Mouse (Mus musculus): ENCODE results near the gene Smco3. TPM values are rescaled to one million over a fixed set of nuclear protein-coding genes. Genes with fewer than 3 reads are reported as not detected.

Gene Smco3
- total and polyA plus RNA-seq, 2 experiments = not detected

- Histone ChIP-seq H3K27ac (replicated peaks; ENCODE audit: insufficient read depth, low read depth, low read length) (no peak overlapping the region), H3K79me2 (ENCODE audit: control insufficient read depth, insufficient read depth, low read length) (no peaks in the 10 kb centered on the region), H3K27me3 (ENCODE audit: control insufficient read depth, insufficient read depth, low read length) (peaks cover 2% of the 10 kb centered on the region; the same call in 1 of the 2 replicates), H3K9ac (ENCODE audit: low read depth, low read length) (no peak overlapping the region), H3K4me1 (ENCODE audit: control insufficient read depth, insufficient read depth, low read length) (no peaks in the 10 kb centered on the region), H3K36me3 (ENCODE audit: control insufficient read depth, insufficient read depth, low read length) (no peaks in the 10 kb centered on the region), H3K4me3 (ENCODE audit: insufficient read depth, low read depth, low read length) (no peak overlapping the region)
- no peak for TF ChIP-seq POLR2A (IDR thresholded peaks at IDR 0.05; ENCODE audit: extremely low read depth, insufficient read depth, low read length)
- TF ChIP-seq CTCF (IDR thresholded peaks at IDR 0.05; ENCODE audit: low read depth, low read length) = no peak
- no peak for DNase-seq (ENCODE audit: extremely low read depth, low read depth, low spot score)
- WGBS = 94% methylated on average over 9 of the region's 9 CpGs
Measured at GRCm38 (mm10) chr6:136782761-136783160, 52.5 kb downstream of the Smco3 start.

DNA sequence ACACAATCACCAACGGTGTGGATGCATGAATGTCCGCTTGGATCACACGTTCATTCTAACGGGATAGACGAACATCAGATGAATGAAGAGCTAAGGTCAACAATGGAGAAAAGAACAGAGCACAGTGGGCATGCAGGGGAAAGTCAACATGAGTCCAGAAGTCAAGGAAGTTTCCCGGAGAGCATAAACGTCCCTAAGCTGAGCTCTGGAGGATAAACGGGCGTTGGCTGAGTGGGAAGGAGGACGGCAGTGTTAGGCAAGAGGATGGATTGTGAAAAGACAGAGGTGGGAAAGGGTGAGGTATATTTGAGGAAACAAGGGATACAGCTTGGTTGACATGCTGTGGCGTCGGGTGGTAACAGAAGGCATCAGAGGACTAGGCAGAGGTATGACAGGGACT, 53.1 kb downstream of the Smco3 start:
- H3K79me2 ChIP-seq (ENCODE audit: control insufficient read depth, insufficient read depth, low read length) = no peaks in the 10 kb centered on the region
- H3K36me3 ChIP-seq (ENCODE audit: control insufficient read depth, insufficient read depth, low read length) = no peaks in the 10 kb centered on the region
- no peak overlapping the region for H3K4me3 ChIP-seq (ENCODE audit: insufficient read depth, low read depth, low read length)

DNA sequence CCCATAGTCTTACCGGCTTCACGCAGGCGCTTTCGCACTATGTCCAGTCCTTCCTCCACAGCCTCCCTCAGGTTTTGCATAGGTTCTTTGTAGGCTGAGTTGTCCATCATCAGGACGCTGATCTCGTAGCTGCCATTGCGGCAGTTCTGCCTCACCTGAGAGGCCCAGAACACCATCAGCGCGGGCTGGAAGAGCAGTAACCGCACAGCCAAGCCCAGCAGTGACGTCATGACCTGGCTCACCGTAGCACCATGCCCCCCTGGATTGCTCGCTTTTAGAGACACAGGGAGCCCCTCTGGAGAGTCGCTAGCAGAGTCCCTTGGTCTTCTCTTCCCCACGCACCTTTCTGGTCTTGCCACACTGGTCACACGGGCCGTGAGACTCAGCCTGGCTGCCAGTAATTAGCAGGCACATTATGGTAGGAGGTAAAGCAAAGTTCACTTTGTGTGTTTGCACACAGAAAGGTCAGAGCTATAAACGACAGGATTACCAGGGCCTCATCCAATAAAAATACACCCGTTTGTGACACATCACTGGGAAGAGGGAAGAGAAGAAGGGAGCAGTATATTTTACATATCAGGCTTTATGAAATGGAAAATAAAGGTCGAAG, 53.8 kb downstream of the Smco3 start, which contains the start of gene Gucy2c:
Gene Gucy2c (minus strand): TSS at position 389 of the 610 bp plus-strand sequence.
- peak; percentile 33 for DNase-seq (ENCODE audit: extremely low read depth, low read depth, low spot score)
- Histone ChIP-seq H3K27ac (replicated peaks; ENCODE audit: insufficient read depth, low read depth, low read length) (no peak within 1 kb of the TSS), H3K4me3 (ENCODE audit: insufficient read depth, low read depth, low read length) (peak within 1 kb of the TSS; percentile 28), H3K36me3 (ENCODE audit: control insufficient read depth, insufficient read depth, low read length) (no peaks in the 10 kb centered on the region), H3K79me2 (ENCODE audit: control insufficient read depth, insufficient read depth, low read length) (no peaks in the 10 kb centered on the region), H3K27me3 (ENCODE audit: control insufficient read depth, insufficient read depth, low read length) (peaks cover 2% of the 10 kb centered on the region; the same call in 1 of the 2 replicates), H3K4me1 (ENCODE audit: control insufficient read depth, insufficient read depth, low read length) (no peaks in the 10 kb centered on the region), H3K9ac (ENCODE audit: low read depth, low read length) (peak within 1 kb of the TSS; percentile 22; the same call in 1 of the 2 replicates)
- WGBS = 57% methylated on average over 20 of the region's 20 CpGs
- TF ChIP-seq POLR2A (IDR thresholded peaks at IDR 0.05; ENCODE audit: extremely low read depth, insufficient read depth, low read length) (no peak), CTCF (IDR thresholded peaks at IDR 0.05; ENCODE audit: low read depth, low read length) (no peak)

More for the DNA sequence above, 53.1 kb downstream of the Smco3 start:
- no peak for TF ChIP-seq POLR2A (IDR thresholded peaks at IDR 0.05; ENCODE audit: extremely low read depth, insufficient read depth, low read length)
- TF ChIP-seq CTCF (IDR thresholded peaks at IDR 0.05; ENCODE audit: low read depth, low read length) = no peak
- H3K9ac ChIP-seq (ENCODE audit: low read depth, low read length) = no peak overlapping the region
- 72% methylated on average over 12 of the region's 12 CpGs for WGBS
- DNase-seq (ENCODE audit: extremely low read depth, low read depth, low spot score) = no peak
- H3K27ac ChIP-seq (replicated peaks; ENCODE audit: insufficient read depth, low read depth, low read length) = no peak overlapping the region
- peaks cover 2% of the 10 kb centered on the region; the same call in 1 of the 2 replicates for H3K27me3 ChIP-seq (ENCODE audit: control insufficient read depth, insufficient read depth, low read length)
- H3K4me1 ChIP-seq (ENCODE audit: control insufficient read depth, insufficient read depth, low read length) = no peaks in the 10 kb centered on the region

Other genes starting within 250 kb of the Smco3 start
- 30.5 and 53.5 TPM in 2 replicates for gene Plbd1, start 173.5 kb downstream of the Smco3 start, total RNA-seq (2014; rRNA removed)
- 27.5 and 31.4 TPM in 2 replicates for gene Plbd1, start 173.5 kb downstream of the Smco3 start, polyA plus RNA-seq (2012; rRNA removed)
- gene Gucy2c, start 53.7 kb downstream of the Smco3 start, total RNA-seq (2014; rRNA removed) = 0.55 and 2.6 TPM in 2 replicates
- 0.17 and 0.56 TPM in 2 replicates for gene Gucy2c, start 53.7 kb downstream of the Smco3 start, polyA plus RNA-seq (2012; rRNA removed)
- 8.8 and 9.9 TPM in 2 replicates for gene Hist4h4, start 31.0 kb downstream of the Smco3 start, total RNA-seq (2014; rRNA removed)
- 0.15 and 0.21 TPM in 2 replicates for gene Hist4h4, start 31.0 kb downstream of the Smco3 start, polyA plus RNA-seq (2012; rRNA removed)
- gene H2afj, start 27.2 kb downstream of the Smco3 start, total RNA-seq (2014; rRNA removed) = 53.1 and 63.8 TPM in 2 replicates
- 90.3 and 103 TPM in 2 replicates for gene H2afj, start 27.2 kb downstream of the Smco3 start, polyA plus RNA-seq (2012; rRNA removed)
- 0.18 and 1.1 TPM in 2 replicates for gene BC049715, start 7.8 kb downstream of the Smco3 start, total RNA-seq (2014; rRNA removed)
- 0.09 and 0.61 TPM in 2 replicates for gene BC049715, start 7.8 kb downstream of the Smco3 start, polyA plus RNA-seq (2012; rRNA removed)
- 6.6 and 9.0 TPM in 2 replicates for gene Wbp11, start 7.2 kb downstream of the Smco3 start, total RNA-seq (2014; rRNA removed)
- gene Wbp11, start 7.2 kb downstream of the Smco3 start, polyA plus RNA-seq (2012; rRNA removed) = 13.6 and 18.0 TPM in 2 replicates
- 1.8 and 1.9 TPM in 2 replicates for gene Art4, start 22.3 kb upstream of the Smco3 start, total RNA-seq (2014; rRNA removed)
- gene Art4, start 22.3 kb upstream of the Smco3 start, polyA plus RNA-seq (2012; rRNA removed) = 0.93 and 1.1 TPM in 2 replicates
- 10.0 and 10.9 TPM in 2 replicates for gene Mgp, start 40.4 kb upstream of the Smco3 start, total RNA-seq (2014; rRNA removed)
- gene Mgp, start 40.4 kb upstream of the Smco3 start, polyA plus RNA-seq (2012; rRNA removed) = 7.3 and 11.9 TPM in 2 replicates
- gene Erp27, start 86.7 kb upstream of the Smco3 start, total RNA-seq (2014; rRNA removed) = 0.40 and 1.8 TPM in 2 replicates
- 0.37 and 0.55 TPM in 2 replicates for gene Erp27, start 86.7 kb upstream of the Smco3 start, polyA plus RNA-seq (2012; rRNA removed)
- gene Pde6h, start 88.4 kb upstream of the Smco3 start, total RNA-seq (2014; rRNA removed) = under 0.01 and 0.07 TPM in 2 replicates
- gene Pde6h, start 88.4 kb upstream of the Smco3 start, polyA plus RNA-seq (2012; rRNA removed) = 0.05 TPM in 1 of 2 replicates, not detected in the other
- 5.3 and 7.7 TPM in 2 replicates for gene Arhgdib, start 106.4 kb upstream of the Smco3 start, total RNA-seq (2014; rRNA removed)
- 10.3 and 11.9 TPM in 2 replicates for gene Arhgdib, start 106.4 kb upstream of the Smco3 start, polyA plus RNA-seq (2012; rRNA removed)